Mouse (Mus musculus) testis, adult 2 months (tissue): ENCODE measurements around the gene Gm29582. TPM values are rescaled to one million over a fixed set of nuclear protein-coding genes. Genes with fewer than 3 reads are reported as not detected.
"Not testable (repeated sequence)": the region's sequence is repeated elsewhere in the genome, so short reads cannot be mapped to it uniquely, and the experiment has no call there.

Experiments
- H3K27ac ChIP-seq: fragments of 200-500 bp; 2 replicates; pipeline ENCODE4 v1.5.1; 2012; ENCODE audit warnings: low read depth, low read length; ENCODE audit not compliant: control insufficient read depth, insufficient read depth
- H3K27me3 ChIP-seq: fragments of 200-500 bp; 2 replicates; pipeline ENCODE4 v1.6.1; 2012; ENCODE audit warnings: mild to moderate bottlenecking, low read length, moderate library complexity; ENCODE audit not compliant: control insufficient read depth, insufficient read depth
- H3K36me3 ChIP-seq: fragments of 200-500 bp; 2 replicates; pipeline ENCODE4 v1.6.1; 2012; ENCODE audit warnings: mild to moderate bottlenecking, low read length; ENCODE audit not compliant: control insufficient read depth, insufficient read depth
- H3K4me1 ChIP-seq: fragments of 200-500 bp; 2 replicates; pipeline ENCODE4 v1.6.1; 2012; ENCODE audit warnings: low read length; ENCODE audit not compliant: control insufficient read depth, insufficient read depth
- H3K4me3 ChIP-seq: fragments of 200-500 bp; 2 replicates; pipeline ENCODE4 v1.5.1; 2012; ENCODE audit warnings: low read depth, mild to moderate bottlenecking, low read length, moderate library complexity, mixed read lengths; ENCODE audit not compliant: control insufficient read depth
- polyA plus RNA-seq: library from polyadenylated mRNA; depleted of rRNA; stranded (reverse); fragments of >200 nt; gene quantifications from 2 replicates; pipeline ENCODE4 v1.2.3, GENCODE M21; 2012; rRNA removed

Gm29582 gene
- polyA plus RNA-seq, result not detected in 2 replicates

GRCm38 (mm10) chrY:30738461-30738860 is at the start of gene Gm29582:
TSS of gene Gm29582 (minus strand) at chrY:30738561.
- H3K27me3 ChIP-seq, H3K27ac ChIP-seq, H3K4me3 ChIP-seq, H3K4me1 ChIP-seq, H3K36me3 ChIP-seq: not testable (repeated sequence)
